Mouse (Mus musculus): ENCODE measurements around the gene Gatad2b. TPM values are rescaled to one million over a fixed set of nuclear protein-coding genes. Genes with fewer than 3 reads are reported as not detected.

Gene Gatad2b
- polyA plus RNA-seq, 1 experiment = 2.8 TPM

- H3K36me3 ChIP-seq (replicated peaks; ENCODE audit: low read length) = peaks cover 71% of the 10 kb centered on the region
- peaks cover 43% of the 10 kb centered on the region for H3K27me3 ChIP-seq (replicated peaks)
- TF ChIP-seq GATA1 (IDR thresholded peaks at IDR 0.05; ENCODE audit: borderline replicate concordance, low read length) = no peak
- no peak for TF ChIP-seq FLI1 (IDR thresholded peaks at IDR 0.05; ENCODE audit: low read length)
- H3K4me3 ChIP-seq (replicated peaks) = no peak overlapping the region
- peaks cover 26% of the 10 kb centered on the region for H3K4me1 ChIP-seq
- H3K9me3 ChIP-seq = no peaks in the 10 kb centered on the region
Observed at GRCm38 (mm10) chr3:90386817-90387216, 93.8 kb downstream of the Gatad2b start.

- H3K9me3 ChIP-seq = no peaks in the 10 kb centered on the region
- H3K27me3 ChIP-seq (replicated peaks) = peaks cover 43% of the 10 kb centered on the region
- peaks cover 25% of the 10 kb centered on the region for H3K4me1 ChIP-seq
- H3K36me3 ChIP-seq (replicated peaks; ENCODE audit: low read length) = peaks cover 77% of the 10 kb centered on the region
- H3K4me3 ChIP-seq (replicated peaks) = no peak overlapping the region
- no peak for TF ChIP-seq GATA1 (IDR thresholded peaks at IDR 0.05; ENCODE audit: borderline replicate concordance, low read length)
- TF ChIP-seq FLI1 (IDR thresholded peaks at IDR 0.05; ENCODE audit: low read length) = no peak
Observed at GRCm38 (mm10) chr3:90387483-90387882, 94.5 kb downstream of the Gatad2b start.

GRCm38 (mm10) chr3:90388192-90388591, 95.2 kb downstream of the Gatad2b start:
- peaks cover 43% of the 10 kb centered on the region for H3K27me3 ChIP-seq (replicated peaks)
- H3K4me3 ChIP-seq (replicated peaks) = no peak overlapping the region
- TF ChIP-seq GATA1 (IDR thresholded peaks at IDR 0.05; ENCODE audit: borderline replicate concordance, low read length) (no peak), FLI1 (IDR thresholded peaks at IDR 0.05; ENCODE audit: low read length) (no peak)
- peaks cover 84% of the 10 kb centered on the region for H3K36me3 ChIP-seq (replicated peaks; ENCODE audit: low read length)
- H3K9me3 ChIP-seq = no peaks in the 10 kb centered on the region
- H3K4me1 ChIP-seq = peaks cover 25% of the 10 kb centered on the region

GRCm38 (mm10) chr3:90388726-90389510, 95.9 kb downstream of the Gatad2b start:
- Histone ChIP-seq H3K4me3 (replicated peaks) (peak overlapping the region; percentile 89), H3K27me3 (replicated peaks) (peaks cover 43% of the 10 kb centered on the region), H3K36me3 (replicated peaks; ENCODE audit: low read length) (peaks cover 89% of the 10 kb centered on the region), H3K4me1 (peaks cover 25% of the 10 kb centered on the region), H3K9me3 (no peaks in the 10 kb centered on the region)
- TF ChIP-seq FLI1 (IDR thresholded peaks at IDR 0.05; ENCODE audit: low read length) = no peak
- no peak for TF ChIP-seq GATA1 (IDR thresholded peaks at IDR 0.05; ENCODE audit: borderline replicate concordance, low read length)

GRCm38 (mm10) chr3:90389511-90390490, 96.8 kb downstream of the Gatad2b start, which contains the start of gene Slc27a3:
Gene Slc27a3, minus strand, starts transcription at chr3:90389938.
- Histone ChIP-seq H3K4me1 (peaks cover 25% of the 10 kb centered on the region), H3K4me3 (replicated peaks) (peak within 1 kb of the TSS; percentile 89), H3K27me3 (replicated peaks) (peaks cover 43% of the 10 kb centered on the region), H3K9me3 (no peaks in the 10 kb centered on the region), H3K36me3 (replicated peaks; ENCODE audit: low read length) (peaks cover 96% of the 10 kb centered on the region)
- TF ChIP-seq GATA1 (IDR thresholded peaks at IDR 0.05; ENCODE audit: borderline replicate concordance, low read length) (no peak), FLI1 (IDR thresholded peaks at IDR 0.05; ENCODE audit: low read length) (no peak)

GRCm38 (mm10) chr3:90391004-90391403, 98.0 kb downstream of the Gatad2b start:
- Histone ChIP-seq H3K27me3 (replicated peaks) (peaks cover 43% of the 10 kb centered on the region), H3K4me3 (replicated peaks) (no peak overlapping the region), H3K9me3 (no peaks in the 10 kb centered on the region), H3K36me3 (replicated peaks; ENCODE audit: low read length) (peaks cover 99% of the 10 kb centered on the region), H3K4me1 (peaks cover 27% of the 10 kb centered on the region)
- no peak for TF ChIP-seq GATA1 (IDR thresholded peaks at IDR 0.05; ENCODE audit: borderline replicate concordance, low read length)
- no peak for TF ChIP-seq FLI1 (IDR thresholded peaks at IDR 0.05; ENCODE audit: low read length)

GRCm38 (mm10) chr3:90391941-90392340, 99.0 kb downstream of the Gatad2b start:
- H3K9me3 ChIP-seq = no peaks in the 10 kb centered on the region
- H3K4me3 ChIP-seq (replicated peaks) = no peak overlapping the region
- peaks cover 99% of the 10 kb centered on the region for H3K36me3 ChIP-seq (replicated peaks; ENCODE audit: low read length)
- peaks cover 30% of the 10 kb centered on the region for H3K4me1 ChIP-seq
- TF ChIP-seq FLI1 (IDR thresholded peaks at IDR 0.05; ENCODE audit: low read length) (no peak), GATA1 (IDR thresholded peaks at IDR 0.05; ENCODE audit: borderline replicate concordance, low read length) (no peak)
- H3K27me3 ChIP-seq (replicated peaks) = peaks cover 38% of the 10 kb centered on the region

GRCm38 (mm10) chr3:90392661-90393060, 99.7 kb downstream of the Gatad2b start:
- Histone ChIP-seq H3K36me3 (replicated peaks; ENCODE audit: low read length) (peaks cover 99% of the 10 kb centered on the region), H3K4me1 (peaks cover 30% of the 10 kb centered on the region), H3K9me3 (no peaks in the 10 kb centered on the region), H3K4me3 (replicated peaks) (no peak overlapping the region), H3K27me3 (replicated peaks) (peaks cover 31% of the 10 kb centered on the region)
- no peak for TF ChIP-seq GATA1 (IDR thresholded peaks at IDR 0.05; ENCODE audit: borderline replicate concordance, low read length)
- TF ChIP-seq FLI1 (IDR thresholded peaks at IDR 0.05; ENCODE audit: low read length) = no peak

- peaks cover 98% of the 10 kb centered on the region for H3K36me3 ChIP-seq (replicated peaks; ENCODE audit: low read length)
- peaks cover 8% of the 10 kb centered on the region; the same call in 1 of the 2 replicates for H3K4me1 ChIP-seq
- no peak overlapping the region for H3K4me3 ChIP-seq (replicated peaks)
- TF ChIP-seq GATA1 (IDR thresholded peaks at IDR 0.05; ENCODE audit: borderline replicate concordance, low read length) (no peak), FLI1 (IDR thresholded peaks at IDR 0.05; ENCODE audit: low read length) (no peak)
- no peaks in the 10 kb centered on the region for H3K9me3 ChIP-seq
- peaks cover 3% of the 10 kb centered on the region for H3K27me3 ChIP-seq (replicated peaks)
Observed at GRCm38 (mm10) chr3:90395629-90396028, 102.7 kb downstream of the Gatad2b start.
